ENCODE assay signal across 12 mouse cellular contexts in the genomic region with DNA sequence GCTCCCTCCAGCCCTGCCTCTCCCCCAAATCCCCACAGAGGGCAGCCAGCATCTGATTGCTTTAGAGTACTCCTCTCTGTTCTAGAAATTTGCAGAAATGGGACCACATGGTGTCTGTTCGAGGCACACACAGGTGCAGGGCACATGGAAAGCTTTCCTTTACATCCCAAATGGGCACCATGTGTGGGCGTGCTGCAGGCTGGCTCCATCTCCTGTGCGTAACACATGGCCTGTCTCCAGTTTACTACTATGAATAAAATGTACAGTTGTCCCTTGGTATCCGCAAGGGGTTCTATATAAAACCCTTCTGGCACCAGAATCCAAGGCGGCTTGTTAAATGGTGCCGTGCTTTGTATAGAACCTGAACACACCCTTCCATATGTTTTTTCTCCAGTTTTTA. TPM values are rescaled to one million over a fixed set of nuclear protein-coding genes. Genes with fewer than 3 reads are reported as not detected.
DNase-seq lines count a peak whose midpoint lies in the region; ATAC-seq lines count a peak whose summit lies in the region.
"Had no signal": no experiment of that assay in that cellular context is flagged by ENCODE, and none has a peak within 500 bp of the region (broad histone marks: within the 10 kb centered on the region; RNA-seq: fewer than 3 reads in every experiment).

No protein-coding gene starts in this region.

- ATAC-seq in frontal cortex, adult (ENCODE audit: low TSS enrichment) = peak; percentile 71
- ATAC-seq: inflammation-experienced regulatory T-cells, adult 6 months had no signal

- intact Hi-C loops in left cerebral cortex, postnatal 4 days (cut with DNase I) = no loop called here

- peak; percentile 73 for DNase-seq in left cerebral cortex, adult 11 months (ENCODE audit: low spot score)
- DNase-seq in left cerebral cortex, postnatal 4 days = no peak
- peak; percentile 62 to 87 for DNase-seq in left cerebral cortex, adult 9 months (ENCODE audit: low spot score in 2 of 2)
- peak; percentile 77 to 88 for DNase-seq in right cerebral cortex, postnatal 36 days (ENCODE audit: low spot score in 2 of 2)
- no peak for DNase-seq in urinary bladder, adult 18-20 months (ENCODE audit: low spot score in 2 of 2)
- no peak for DNase-seq in urinary bladder, postnatal 10 days (ENCODE audit: low spot score)
- DNase-seq: heart, adult 18-20 months; spleen, adult 18-20 months had no signal

RNA-seq across cellular contexts. Expression of a gene that starts 4.6 kb away (rescaled TPM):
- total RNA-seq in left cerebral cortex, postnatal 4 days (2021) = 100 to 1,000 TPM; 127 to 138 TPM
- total RNA-seq: liver, adult 2 months; megakaryocyte progenitor cell, adult 5-6 weeks had no signal

Comparison
In these comparisons a context has a peak if more than half of its experiments do, and no peak if none do; other contexts are left out.
1. DNase-seq: peak in left cerebral cortex, adult 11 months (single experiment), left cerebral cortex, adult 9 months (2 of 2) and right cerebral cortex, postnatal 36 days (2 of 2); none in left cerebral cortex, postnatal 4 days (single experiment), urinary bladder, adult 18-20 months (0 of 2) and urinary bladder, postnatal 10 days (single experiment).